Mouse (Mus musculus): ENCODE measurements around the gene Ccpg1os. TPM values are rescaled to one million over a fixed set of nuclear protein-coding genes. Genes with fewer than 3 reads are reported as not detected.

Ccpg1os gene
- total RNA-seq, 1 experiment from 2014 or later: 15.3 TPM

- ATAC-seq (replicated peaks in 1 of 2; ENCODE audit: insufficient read depth in 1 of 2, low FRiP score in 2 of 2, low TSS enrichment in 1 of 2, low read depth in 1 of 2, poor library complexity in 2 of 2, severe bottlenecking in 2 of 2): no peak
Measured at GRCm38 (mm10) chr9:72947010-72947409, 38.2 kb downstream of the Ccpg1os start.

GRCm38 (mm10) chr9:72944286-72944685 is 40.9 kb downstream of the Ccpg1os start:
- ATAC-seq (replicated peaks in 1 of 2; ENCODE audit: insufficient read depth in 1 of 2, low FRiP score in 2 of 2, low TSS enrichment in 1 of 2, low read depth in 1 of 2, poor library complexity in 2 of 2, severe bottlenecking in 2 of 2): no peak

GRCm38 (mm10) chr9:72943424-72943823 is 41.8 kb downstream of the Ccpg1os start:
- no peak for ATAC-seq (replicated peaks in 1 of 2; ENCODE audit: insufficient read depth in 1 of 2, low FRiP score in 2 of 2, low TSS enrichment in 1 of 2, low read depth in 1 of 2, poor library complexity in 2 of 2, severe bottlenecking in 2 of 2)

- no peak for ATAC-seq (replicated peaks in 1 of 2; ENCODE audit: insufficient read depth in 1 of 2, low FRiP score in 2 of 2, low TSS enrichment in 1 of 2, low read depth in 1 of 2, poor library complexity in 2 of 2, severe bottlenecking in 2 of 2)
Measured at GRCm38 (mm10) chr9:72936301-72936700, 48.9 kb downstream of the Ccpg1os start.

- ATAC-seq (replicated peaks in 1 of 2; ENCODE audit: insufficient read depth in 1 of 2, low FRiP score in 2 of 2, low TSS enrichment in 1 of 2, low read depth in 1 of 2, poor library complexity in 2 of 2, severe bottlenecking in 2 of 2): no peak
Measured at GRCm38 (mm10) chr9:72935309-72935708, 49.9 kb downstream of the Ccpg1os start.

GRCm38 (mm10) chr9:72931166-72931790 is 53.9 kb downstream of the Ccpg1os start:
- ATAC-seq (replicated peaks in 1 of 2; ENCODE audit: insufficient read depth in 1 of 2, low FRiP score in 2 of 2, low TSS enrichment in 1 of 2, low read depth in 1 of 2, poor library complexity in 2 of 2, severe bottlenecking in 2 of 2): no peak

Other genes starting within 250 kb of the Ccpg1os start
- not detected in 2 replicates for gene Prtg, start 178.5 kb downstream of the Ccpg1os start, total RNA-seq (2017)
- gene Pygo1, start 59.7 kb downstream of the Ccpg1os start, total RNA-seq (2017): 0.06 TPM in 1 of 2 replicates, not detected in the other
- 0.94 and 3.0 TPM in 2 replicates for gene Dyx1c1, start 26.6 kb downstream of the Ccpg1os start, total RNA-seq (2017)
- gene Gm44503, start 26.5 kb downstream of the Ccpg1os start, total RNA-seq (2017): not detected in 2 replicates
- gene Ccpg1, start within 50 bp of the Ccpg1os start, total RNA-seq (2017): 66.4 and 74.7 TPM in 2 replicates
- 8.7 and 13.1 TPM in 2 replicates for gene Pigb, start 55.0 kb upstream of the Ccpg1os start, total RNA-seq (2017)
- 85.9 and 109 TPM in 2 replicates for gene Rab27a, start 59.5 kb upstream of the Ccpg1os start, total RNA-seq (2017)
- 0.40 TPM in 1 of 2 replicates, not detected in the other for gene Khdc3, start 116.5 kb upstream of the Ccpg1os start, total RNA-seq (2017)
- not detected in 2 replicates for gene Gm20509, start 117.1 kb upstream of the Ccpg1os start, total RNA-seq (2017)
- 176 and 264 TPM in 2 replicates for gene Rsl24d1, start 128.0 kb upstream of the Ccpg1os start, total RNA-seq (2017)